Mouse (Mus musculus) C2C12 (cell line): Measurements from ENCODE around the gene Pbxip1. TPM values are rescaled to one million over a fixed set of nuclear protein-coding genes. Genes with fewer than 3 reads are reported as not detected.

ENCODE experiments used
- H3K27me3 ChIP-seq: one replicate; pipeline ENCODE4 v1.6.1; 2011; ENCODE audit not compliant: control insufficient read depth, insufficient read depth, insufficient read length
- H3K36me3 ChIP-seq: one replicate; pipeline ENCODE4 v1.6.1; 2011; ENCODE audit not compliant: control insufficient read depth, insufficient read depth
- H3K4me3 ChIP-seq: one replicate; pipeline ENCODE4 v1.5.1; 2011; ENCODE audit warnings: mild to moderate bottlenecking, control low read depth; ENCODE audit not compliant: poor library complexity, insufficient read depth, severe bottlenecking
- H3K79me2 ChIP-seq: one replicate; pipeline ENCODE4 v1.6.1; 2011; ENCODE audit not compliant: control insufficient read depth, insufficient read depth
- H3K79me3 ChIP-seq: one replicate; pipeline ENCODE4 v1.6.1; 2011; ENCODE audit warnings: low read depth, control low read depth
- H3ac ChIP-seq: one replicate; pipeline ENCODE3; 2011; ENCODE audit warnings: low read depth; ENCODE audit not compliant: control insufficient read depth, insufficient read length
- CEBPB ChIP-seq: IDR thresholded peaks from one replicate; pipeline ENCODE4 v1.6.1; 2011; ENCODE audit warnings: low read depth, mild to moderate bottlenecking, control low read depth, moderate library complexity
- CTCF ChIP-seq: IDR thresholded peaks from one replicate; pipeline ENCODE4 v1.5.1; 2011; ENCODE audit not compliant: control insufficient read depth, insufficient read depth, insufficient read length
- FOSL1 ChIP-seq: IDR thresholded peaks from one replicate; pipeline ENCODE4 v1.8.0; 2011; ENCODE audit warnings: mild to moderate bottlenecking, low read length; ENCODE audit not compliant: poor library complexity, insufficient read depth, severe bottlenecking
- MAX ChIP-seq: IDR thresholded peaks from one replicate; pipeline ENCODE4 v1.6.1; 2011; ENCODE audit warnings: mild to moderate bottlenecking, control low read depth
- MYOD1 ChIP-seq: IDR thresholded peaks from one replicate; pipeline ENCODE4 v1.6.1; 2011; ENCODE audit warnings: low read depth; ENCODE audit not compliant: control insufficient read depth, insufficient read length
- MYOG ChIP-seq: IDR thresholded peaks from one replicate; pipeline ENCODE4 v1.6.1; 2011; ENCODE audit not compliant: control insufficient read depth, insufficient read length; ENCODE audit errors: extremely low read depth
- USF1 ChIP-seq: IDR thresholded peaks from one replicate; pipeline ENCODE4 v1.6.1; 2011; ENCODE audit warnings: low read depth, mild to moderate bottlenecking, control low read depth, moderate library complexity
- polyA plus RNA-seq: library from polyadenylated mRNA; unstranded; fragments of >200 nt; fragmentation: generic; extraction: Trizol; gene quantifications from one replicate; pipeline ENCODE4 v1.2.1, GENCODE M21; 2012; ENCODE audit warnings: missing spikeins

Gene Pbxip1
- polyA plus RNA-seq, 1 experiment = 34.6 TPM

DNA sequence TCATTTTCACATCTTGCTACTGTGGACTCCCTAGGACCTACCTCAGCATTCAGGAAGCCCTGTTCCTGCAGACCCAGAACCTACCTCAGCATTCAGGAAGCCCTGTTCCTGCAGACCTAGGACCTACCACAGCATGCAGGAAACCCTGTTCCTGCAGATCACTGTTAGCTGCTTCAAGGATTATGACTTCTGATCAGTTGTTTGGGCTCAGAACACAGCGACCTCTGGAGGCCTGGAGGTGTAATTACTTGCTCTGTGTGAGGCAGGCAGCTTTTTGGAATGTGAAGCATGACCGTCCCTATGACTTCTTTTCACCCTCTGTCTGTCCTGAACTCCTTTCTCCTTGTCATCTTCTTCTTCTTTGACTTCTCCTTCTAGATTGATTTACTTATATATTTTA is 45.0 kb downstream of the Pbxip1 start:
- TF ChIP-seq CTCF = peak; percentile 4
- no peak for TF ChIP-seq CEBPB
- Histone ChIP-seq H3K27me3 (peaks cover 4% of the 10 kb centered on the region), H3ac (no peak overlapping the region), H3K79me3 (no peaks in the 10 kb centered on the region), H3K79me2 (no peaks in the 10 kb centered on the region), H3K36me3 (no peaks in the 10 kb centered on the region), H3K4me3 (no peak overlapping the region)

DNA sequence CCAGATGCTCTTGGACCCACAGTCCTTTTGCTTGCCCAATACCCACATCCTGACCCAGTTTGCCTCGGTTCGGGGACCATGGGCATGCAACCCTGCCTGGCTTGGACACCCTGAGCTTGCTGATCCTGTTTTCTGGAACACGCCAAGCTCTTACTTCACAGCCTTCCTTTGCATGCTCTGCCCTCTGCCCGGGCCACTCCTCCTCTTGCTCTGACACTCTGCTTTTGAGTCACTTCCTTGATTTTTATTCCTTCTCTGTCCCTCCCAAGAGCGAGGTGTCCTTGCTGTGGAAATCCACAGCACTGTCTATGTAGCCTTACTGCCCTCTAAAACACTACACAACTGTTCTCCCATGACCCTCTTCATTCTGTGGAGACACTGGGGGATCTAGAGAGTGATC is 45.7 kb downstream of the Pbxip1 start:
- TF ChIP-seq MAX (no peak), CTCF (no peak), FOSL1 (no peak), MYOG (no peak), MYOD1 (no peak), CEBPB (no peak), USF1 (no peak)
- Histone ChIP-seq H3K79me2 (no peaks in the 10 kb centered on the region), H3ac (no peak overlapping the region), H3K36me3 (no peaks in the 10 kb centered on the region), H3K4me3 (no peak overlapping the region), H3K27me3 (peaks cover 10% of the 10 kb centered on the region), H3K79me3 (no peaks in the 10 kb centered on the region)

DNA sequence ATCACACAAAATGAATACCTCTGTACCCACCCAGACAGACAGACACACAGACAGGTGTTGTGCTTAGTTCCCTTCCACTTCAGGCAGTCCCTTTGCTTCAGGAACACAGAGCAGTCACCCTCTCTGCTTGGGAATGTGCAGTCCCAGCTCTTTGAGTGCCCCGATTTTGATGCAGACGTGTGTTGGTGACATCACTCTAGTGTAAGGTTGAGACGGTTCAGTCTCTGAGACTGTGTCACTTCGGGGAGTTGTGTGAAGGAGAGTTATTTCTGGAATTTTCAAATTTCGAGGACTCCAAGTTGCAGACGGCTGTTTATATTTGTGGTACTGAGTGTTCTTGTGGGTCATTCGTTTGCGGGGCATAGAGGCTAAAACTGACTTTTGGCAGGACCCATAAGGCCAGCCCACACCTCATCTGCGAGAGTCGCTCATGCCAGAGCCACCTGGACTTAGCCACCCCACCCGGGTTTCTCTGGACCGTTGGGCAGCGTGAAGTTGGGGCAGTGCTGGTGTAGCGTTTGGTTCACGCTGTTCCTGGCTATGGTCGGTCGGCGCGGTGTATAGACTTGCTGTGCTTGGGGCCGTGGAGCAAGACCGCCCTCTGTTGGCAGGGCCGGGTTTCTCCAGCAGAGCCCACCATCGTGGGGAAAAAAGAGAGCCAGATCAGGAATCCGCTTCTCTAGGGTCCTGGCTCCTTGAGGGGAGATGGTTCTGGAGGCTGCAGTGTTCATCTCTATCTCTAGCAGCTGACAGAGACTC is 48.4 kb downstream of the Pbxip1 start:
- H3ac ChIP-seq = no peak overlapping the region
- no peaks in the 10 kb centered on the region for H3K36me3 ChIP-seq
- H3K27me3 ChIP-seq = peaks cover 24% of the 10 kb centered on the region
- TF ChIP-seq FOSL1 = no peak
- TF ChIP-seq CTCF = peak; percentile 93
- H3K79me2 ChIP-seq = no peaks in the 10 kb centered on the region
- H3K79me3 ChIP-seq = no peaks in the 10 kb centered on the region
- no peak overlapping the region for H3K4me3 ChIP-seq

DNA sequence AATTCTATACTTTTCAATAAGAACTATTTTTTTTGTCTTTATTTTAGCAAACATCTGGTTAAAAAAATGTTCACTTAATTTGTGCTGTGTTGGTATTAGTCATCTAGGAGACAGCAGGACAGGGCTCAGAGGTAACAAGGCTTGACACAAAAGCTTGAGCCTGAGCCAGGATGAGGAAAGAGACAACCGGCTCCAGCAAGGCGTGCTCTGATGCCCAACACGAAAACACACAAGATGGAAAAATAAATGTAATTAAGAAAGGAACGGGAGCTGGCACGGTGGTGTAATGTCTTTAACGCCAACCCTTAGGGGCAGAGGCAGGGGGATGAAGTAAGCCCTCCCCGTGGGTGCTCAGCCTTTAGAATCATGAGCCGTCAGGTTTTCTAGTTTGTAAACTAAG is 49.6 kb downstream of the Pbxip1 start:
- H3K36me3 ChIP-seq = no peaks in the 10 kb centered on the region
- no peak overlapping the region for H3ac ChIP-seq
- H3K79me3 ChIP-seq = no peaks in the 10 kb centered on the region
- TF ChIP-seq MYOD1 (no peak), FOSL1 (no peak), CTCF (no peak)
- H3K27me3 ChIP-seq = peaks cover 32% of the 10 kb centered on the region
- H3K4me3 ChIP-seq = no peak overlapping the region
- no peaks in the 10 kb centered on the region for H3K79me2 ChIP-seq

DNA sequence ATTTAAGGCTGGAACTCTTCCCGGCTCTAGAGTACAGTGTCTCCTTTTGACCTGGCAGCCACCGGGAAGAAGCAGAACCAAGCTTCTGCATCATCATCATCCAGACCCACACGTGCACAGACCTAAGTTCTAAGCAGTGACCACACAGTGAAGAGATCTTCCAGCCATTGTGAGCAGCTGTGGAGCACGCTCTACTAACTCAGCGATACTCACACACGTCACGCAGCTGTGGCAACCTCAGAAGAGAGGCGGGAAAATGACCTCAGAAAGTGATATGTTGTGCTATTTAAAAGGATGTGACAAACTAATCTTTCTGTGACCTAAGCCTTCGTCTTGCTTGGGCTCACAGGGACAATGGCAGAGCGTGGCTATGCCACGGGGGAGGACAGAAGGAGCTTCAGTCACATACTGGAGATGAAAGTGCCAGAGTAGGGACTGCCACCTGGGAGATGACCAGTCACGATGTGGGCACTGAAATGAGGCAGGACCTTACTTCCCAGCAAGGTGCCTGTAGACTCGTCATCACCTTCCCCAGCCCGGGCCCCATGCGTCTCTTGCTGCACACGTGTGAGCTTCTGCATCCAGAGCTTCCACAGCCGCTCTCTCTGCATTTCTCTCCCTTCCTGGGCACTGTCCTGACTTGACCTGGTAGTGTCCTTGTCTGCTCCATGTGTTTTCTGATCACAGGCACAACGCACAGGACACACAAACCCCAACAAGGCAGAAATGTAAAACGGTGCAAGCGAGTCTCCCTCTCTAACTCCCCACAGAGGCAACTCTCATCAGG is 50.6 kb downstream of the Pbxip1 start:
- Histone ChIP-seq H3K27me3 (peaks cover 37% of the 10 kb centered on the region), H3K79me3 (no peaks in the 10 kb centered on the region), H3K36me3 (no peaks in the 10 kb centered on the region), H3K4me3 (no peak overlapping the region), H3ac (no peak overlapping the region), H3K79me2 (no peaks in the 10 kb centered on the region)
- TF ChIP-seq CTCF (no peak), CEBPB (no peak), MYOG (no peak)

DNA sequence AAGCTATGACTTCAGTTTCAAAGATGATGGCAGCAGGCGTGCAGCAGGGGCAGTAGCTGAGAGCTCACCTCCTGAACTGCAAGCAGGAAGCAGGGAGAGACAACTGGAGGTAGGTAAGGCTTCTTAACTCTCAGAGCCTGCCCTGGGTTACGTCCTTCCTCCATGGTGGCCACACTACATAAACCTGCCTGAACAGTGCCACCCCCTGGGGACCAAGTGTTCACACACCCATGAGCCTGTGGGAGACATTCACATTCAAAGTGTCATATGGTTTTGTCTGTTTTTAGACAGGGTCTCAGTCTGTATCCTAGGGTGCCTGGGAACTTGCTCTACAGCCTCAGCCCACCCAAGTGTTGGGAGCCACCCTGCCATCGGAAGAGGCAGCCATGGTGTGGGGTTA is 54.3 kb downstream of the Pbxip1 start:
- H3K36me3 ChIP-seq = no peaks in the 10 kb centered on the region
- no peaks in the 10 kb centered on the region for H3K79me2 ChIP-seq
- H3K4me3 ChIP-seq = no peak overlapping the region
- H3K79me3 ChIP-seq = no peaks in the 10 kb centered on the region
- no peak overlapping the region for H3ac ChIP-seq
- H3K27me3 ChIP-seq = peaks cover 58% of the 10 kb centered on the region
- no peak for TF ChIP-seq FOSL1
- TF ChIP-seq MYOD1 = no peak
- TF ChIP-seq CEBPB = no peak
- TF ChIP-seq USF1 = no peak
- TF ChIP-seq MYOG = no peak
- TF ChIP-seq CTCF = no peak
- TF ChIP-seq MAX = no peak
